Mouse (Mus musculus) neural tube, embryonic 12.5 days (tissue): ENCODE measurements around the gene Cox7a1. TPM values are rescaled to one million over a fixed set of nuclear protein-coding genes. Genes with fewer than 3 reads are reported as not detected.
"Not testable (repeated sequence)": the region's sequence is repeated elsewhere in the genome, so short reads cannot be mapped to it uniquely, and the experiment has no call there.

Experiments
- ATAC-seq: fragments of 200-750 bp; cut with Nextera tagmentation; 2 replicates; pipeline ENCODE4 v1.8.0; 2017; ENCODE audit warnings: low read depth, mild to moderate bottlenecking, moderate TSS enrichment, moderate library complexity; ENCODE audit not compliant: low FRiP score
- H3K27ac ChIP-seq: fragments of 300-500 bp; sonication (generic); 2 replicates; pipeline ENCODE4 v1.5.1; 2016
- H3K27me3 ChIP-seq: fragments of 300-500 bp; sonication (generic); replicated peaks from 2 replicates; pipeline ENCODE4 v1.6.1; 2016; ENCODE audit warnings: mild to moderate bottlenecking
- H3K36me3 ChIP-seq: fragments of 300-500 bp; sonication (generic); 2 replicates; pipeline ENCODE4 v1.6.1; 2016; ENCODE audit warnings: mild to moderate bottlenecking
- H3K4me1 ChIP-seq: fragments of 300-500 bp; sonication (generic); 2 replicates; pipeline ENCODE4 v1.6.1; 2016
- H3K4me2 ChIP-seq: fragments of 300-500 bp; sonication (generic); replicated peaks from 2 replicates; pipeline ENCODE4 v1.6.1; 2016; ENCODE audit warnings: mild to moderate bottlenecking
- H3K4me3 ChIP-seq: fragments of 300-500 bp; sonication (generic); 2 replicates; pipeline ENCODE4 v1.5.1; 2016
- H3K9ac ChIP-seq: fragments of 300-500 bp; sonication (generic); 2 replicates; pipeline ENCODE4 v1.6.1; 2016; ENCODE audit warnings: mild to moderate bottlenecking
- H3K9me3 ChIP-seq: fragments of 300-500 bp; sonication (generic); 2 replicates; pipeline ENCODE4 v1.6.1; 2016; ENCODE audit warnings: mild to moderate bottlenecking
- WGBS: fragments of 180-500 bp; shearing (Covaris S2); methylation state at CpG from one replicate; pipeline ENCODE4 v1.1.7; 2016; 5-methylcytosine and 5-hydroxymethylcytosine counted together
- polyA plus RNA-seq: library from polyadenylated mRNA; unstranded; fragments of >200 nt; fragmentation: Nextera tagmentation; extraction: Ambion mirVana; gene quantifications from 2 replicates; pipeline ENCODE4 v1.2.1, GENCODE M21; 2016

Cox7a1 gene
- polyA plus RNA-seq, 1 experiment from 2014 or later: 5.8 TPM

GRCm38 (mm10) chr7:30194101-30194831 lies 10.3 kb downstream of the Cox7a1 start:
- Histone ChIP-seq H3K9me3 (no peaks in the 10 kb centered on the region), H3K4me1 (peaks cover 23% of the 10 kb centered on the region), H3K4me2 (peak overlapping the region; percentile 88), H3K27ac (no peak overlapping the region), H3K9ac (peak overlapping the region; percentile 72), H3K27me3 (no peaks in the 10 kb centered on the region), H3K4me3 (peak overlapping the region; percentile 73), H3K36me3 (peaks cover 25% of the 10 kb centered on the region)
- 1% methylated on average over 26 of the region's 26 CpGs for WGBS
- peak; percentile 36; the same call in 1 of the 2 replicates for ATAC-seq

GRCm38 (mm10) chr7:30194884-30195283 lies 10.9 kb downstream of the Cox7a1 start:
- Histone ChIP-seq H3K9me3 (no peaks in the 10 kb centered on the region), H3K36me3 (peaks cover 24% of the 10 kb centered on the region), H3K27ac (no peak overlapping the region), H3K4me1 (peaks cover 23% of the 10 kb centered on the region), H3K4me2 (peak overlapping the region; percentile 88), H3K27me3 (no peaks in the 10 kb centered on the region), H3K4me3 (peak overlapping the region; percentile 73), H3K9ac (peak overlapping the region; percentile 72)
- peak; percentile 87 for ATAC-seq
- 1% methylated on average over 28 of the region's 28 CpGs for WGBS

- H3K36me3 ChIP-seq: peaks cover 18% of the 10 kb centered on the region
- no peak overlapping the region for H3K27ac ChIP-seq
- peaks cover 23% of the 10 kb centered on the region for H3K4me1 ChIP-seq
- no peaks in the 10 kb centered on the region for H3K9me3 ChIP-seq
- 65% methylated on average over 6 of the region's 6 CpGs for WGBS
- H3K4me3 ChIP-seq: no peak overlapping the region
- ATAC-seq: no peak
- H3K9ac ChIP-seq: no peak overlapping the region
- H3K27me3 ChIP-seq: no peaks in the 10 kb centered on the region
- peak overlapping the region; percentile 88 for H3K4me2 ChIP-seq
Measured at GRCm38 (mm10) chr7:30195461-30195860, 11.5 kb downstream of the Cox7a1 start.

GRCm38 (mm10) chr7:30196171-30196570 lies 12.2 kb downstream of the Cox7a1 start:
- Histone ChIP-seq H3K9me3 (no peaks in the 10 kb centered on the region), H3K4me3 (no peak overlapping the region), H3K4me1 (peaks cover 23% of the 10 kb centered on the region), H3K9ac (no peak overlapping the region), H3K27me3 (no peaks in the 10 kb centered on the region), H3K4me2 (no peak overlapping the region), H3K36me3 (peaks cover 11% of the 10 kb centered on the region), H3K27ac (no peak overlapping the region)
- no peak for ATAC-seq
- WGBS: 85% methylated on average over 6 of the region's 6 CpGs

GRCm38 (mm10) chr7:30197592-30198129 lies 13.7 kb downstream of the Cox7a1 start:
- peaks cover 21% of the 10 kb centered on the region for H3K4me1 ChIP-seq
- ATAC-seq: no peak
- no peak overlapping the region for H3K4me3 ChIP-seq
- H3K4me2 ChIP-seq: no peak overlapping the region
- WGBS: 72% methylated on average over 5 of the region's 5 CpGs
- no peak overlapping the region for H3K9ac ChIP-seq
- H3K9me3 ChIP-seq: no peaks in the 10 kb centered on the region
- H3K27ac ChIP-seq: no peak overlapping the region
- H3K36me3 ChIP-seq: no peaks in the 10 kb centered on the region
- no peaks in the 10 kb centered on the region for H3K27me3 ChIP-seq

DNA sequence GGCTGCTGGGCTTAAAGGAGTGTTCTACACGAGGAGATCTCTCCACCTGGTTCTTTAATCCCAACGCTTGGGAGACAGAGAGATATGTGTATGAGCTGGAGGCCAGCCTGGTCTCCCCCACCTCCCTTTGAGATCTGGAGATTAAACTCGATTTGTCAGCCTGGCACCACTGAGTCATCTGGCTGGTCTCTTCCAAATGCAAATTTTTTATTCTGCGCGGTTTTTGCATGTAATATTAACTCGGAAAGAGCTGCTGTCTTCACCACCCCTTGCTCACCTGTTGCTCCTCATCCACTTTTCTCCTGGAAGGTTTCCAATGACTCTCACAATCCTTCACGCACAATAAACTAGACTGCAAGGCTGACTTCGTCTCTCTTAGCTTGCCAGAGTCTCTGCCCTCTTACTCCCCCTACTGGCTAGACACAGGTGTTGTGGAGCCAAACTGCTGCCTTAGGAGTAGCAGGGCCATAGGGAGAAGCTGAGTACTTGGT lies 14.6 kb downstream of the Cox7a1 start, which contains the start of gene Capns1:
Capns1 (minus strand) TSS at position 331 of the 491 bp plus-strand sequence.
- Histone ChIP-seq H3K9ac (no peak within 1 kb of the TSS), H3K27ac (no peak within 1 kb of the TSS), H3K27me3 (no peaks in the 10 kb centered on the region), H3K4me2 (peak within 1 kb of the TSS; percentile 32; the same call in 1 of the 2 replicates), H3K36me3 (no peaks in the 10 kb centered on the region), H3K4me1 (peaks cover 12% of the 10 kb centered on the region), H3K4me3 (no peak within 1 kb of the TSS), H3K9me3 (no peaks in the 10 kb centered on the region)
- ATAC-seq: no peak
- 11% methylated on average over 8 of the region's 8 CpGs for WGBS

GRCm38 (mm10) chr7:30199498-30200139 lies 15.7 kb downstream of the Cox7a1 start:
- Histone ChIP-seq H3K4me1 (peaks cover 11% of the 10 kb centered on the region), H3K4me3 (no peak overlapping the region), H3K27ac (no peak overlapping the region), H3K27me3 (no peaks in the 10 kb centered on the region), H3K9ac (no peak overlapping the region), H3K4me2 (no peak overlapping the region), H3K9me3 (no peaks in the 10 kb centered on the region), H3K36me3 (no peaks in the 10 kb centered on the region)
- ATAC-seq: no peak
- 78% methylated on average over 18 of the region's 18 CpGs for WGBS

DNA sequence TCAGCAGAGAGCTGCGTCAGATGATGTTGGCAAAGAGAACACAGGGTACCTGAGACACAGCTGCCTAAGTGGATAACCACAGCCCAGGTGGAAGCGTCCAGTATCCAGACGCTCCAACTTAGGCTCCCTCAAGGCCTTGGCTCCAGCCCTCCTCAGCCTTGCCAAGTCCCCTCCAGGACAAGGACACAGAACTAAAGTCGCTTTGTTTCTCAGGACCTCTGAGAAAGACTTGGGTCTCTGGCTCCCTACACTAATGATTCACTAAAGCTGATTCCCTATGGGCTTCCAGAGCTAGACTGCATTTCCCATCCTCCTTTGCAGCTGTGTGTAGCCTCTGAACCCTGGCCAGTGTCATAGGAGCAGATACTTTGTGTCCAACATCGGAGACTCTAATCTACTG lies 16.3 kb downstream of the Cox7a1 start:
- peaks cover 9% of the 10 kb centered on the region for H3K4me1 ChIP-seq
- H3K27ac ChIP-seq: no peak overlapping the region
- H3K4me2 ChIP-seq: no peak overlapping the region
- H3K27me3 ChIP-seq: no peaks in the 10 kb centered on the region
- ATAC-seq: no peak
- H3K9ac ChIP-seq: no peak overlapping the region
- no peaks in the 10 kb centered on the region for H3K9me3 ChIP-seq
- H3K36me3 ChIP-seq: no peaks in the 10 kb centered on the region
- 88% methylated on average over 5 of the region's 5 CpGs for WGBS
- no peak overlapping the region for H3K4me3 ChIP-seq

- not testable (repeated sequence) for H3K4me1 ChIP-seq, H3K9ac ChIP-seq, H3K27ac ChIP-seq, H3K9me3 ChIP-seq, H3K36me3 ChIP-seq, H3K27me3 ChIP-seq, H3K4me3 ChIP-seq, ATAC-seq, H3K4me2 ChIP-seq
- WGBS: 88% methylated on average over 5 of the region's 5 CpGs
Measured at GRCm38 (mm10) chr7:30200661-30201060, 16.7 kb downstream of the Cox7a1 start.

- H3K4me1 ChIP-seq: no peaks in the 10 kb centered on the region
- H3K4me2 ChIP-seq: no peak overlapping the region
- no peaks in the 10 kb centered on the region for H3K36me3 ChIP-seq
- H3K9me3 ChIP-seq: no peaks in the 10 kb centered on the region
- no peak overlapping the region for H3K4me3 ChIP-seq
- no peak overlapping the region for H3K9ac ChIP-seq
- ATAC-seq: no peak
- WGBS: 88% methylated on average over 11 of the region's 11 CpGs
- H3K27ac ChIP-seq: no peak overlapping the region
- no peaks in the 10 kb centered on the region for H3K27me3 ChIP-seq
Measured at GRCm38 (mm10) chr7:30202895-30203690, 19.1 kb downstream of the Cox7a1 start.

GRCm38 (mm10) chr7:30204380-30204779 lies 20.4 kb downstream of the Cox7a1 start:
- H3K4me1 ChIP-seq: no peaks in the 10 kb centered on the region
- no peak overlapping the region for H3K4me2 ChIP-seq
- H3K36me3 ChIP-seq: no peaks in the 10 kb centered on the region
- 44% methylated on average over 8 of the region's 8 CpGs for WGBS
- no peak overlapping the region for H3K27ac ChIP-seq
- H3K4me3 ChIP-seq: no peak overlapping the region
- no peaks in the 10 kb centered on the region for H3K27me3 ChIP-seq
- no peaks in the 10 kb centered on the region for H3K9me3 ChIP-seq
- no peak overlapping the region for H3K9ac ChIP-seq
- ATAC-seq: no peak

DNA sequence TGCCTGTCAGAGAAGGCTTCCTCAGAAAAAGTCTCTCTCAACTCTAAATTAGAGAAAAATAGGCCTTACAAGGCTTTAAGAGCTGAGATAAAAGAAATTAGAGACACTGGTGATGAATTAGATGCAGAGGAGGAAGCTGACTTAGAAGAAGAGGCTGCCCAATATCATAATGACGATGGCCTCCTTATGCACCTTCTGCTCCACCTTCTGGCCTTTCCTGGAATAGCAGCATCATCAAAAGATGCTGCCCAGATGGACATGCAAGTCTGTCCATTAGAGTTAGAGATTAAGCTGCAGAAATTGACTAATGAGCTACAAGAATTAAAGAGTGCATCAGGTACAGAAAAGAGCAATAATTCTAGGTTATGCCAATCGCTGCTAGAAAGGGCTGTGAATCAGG lies 21.4 kb downstream of the Cox7a1 start:
- Histone ChIP-seq H3K4me1 (no peaks in the 10 kb centered on the region), H3K9ac (no peak overlapping the region), H3K4me3 (no peak overlapping the region), H3K27me3 (no peaks in the 10 kb centered on the region), H3K9me3 (no peaks in the 10 kb centered on the region), H3K36me3 (no peaks in the 10 kb centered on the region), H3K27ac (no peak overlapping the region), H3K4me2 (no peak overlapping the region)
- ATAC-seq: no peak
- 3% methylated on average over 2 of the region's 2 CpGs for WGBS
